Mouse (Mus musculus): ENCODE measurements around the gene F12. TPM values are rescaled to one million over a fixed set of nuclear protein-coding genes. Genes with fewer than 3 reads are reported as not detected.

The F12 gene
- total and polyA plus RNA-seq, 2 experiments from 2014 or later, result 0.49 TPM; not detected in 1

DNA sequence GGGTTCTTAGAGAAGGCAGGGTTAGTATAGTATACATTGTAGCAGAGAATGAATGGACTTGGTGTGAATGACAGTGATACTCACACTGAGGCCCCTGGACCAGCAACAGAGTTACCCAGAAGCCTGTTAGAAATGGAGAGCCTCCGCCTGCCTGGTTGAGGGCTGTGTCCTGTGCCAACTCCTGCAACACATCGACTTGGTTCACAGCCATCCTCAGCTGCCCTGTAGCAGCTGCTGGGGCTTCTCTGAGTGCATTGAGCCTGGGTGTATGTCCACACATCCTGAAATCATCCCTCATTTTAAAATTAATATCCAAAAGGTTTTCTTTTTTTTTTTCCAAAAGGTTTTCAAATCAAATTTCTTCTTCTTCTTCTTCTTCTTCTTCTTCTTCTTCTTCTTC, 50.7 kb downstream of the F12 start:
- Histone ChIP-seq H3K27me3 (ENCODE audit: insufficient read depth, low read length) (peaks cover 38% of the 10 kb centered on the region), H3K4me1 (ENCODE audit: insufficient read depth, low read length) (no peaks in the 10 kb centered on the region), H3K4me2 (ENCODE audit: low read depth, low read length, poor library complexity, severe bottlenecking) (no peak overlapping the region), H3K9me3 (ENCODE audit: low read length) (no peaks in the 10 kb centered on the region), H3K36me3 (ENCODE audit: insufficient read depth, low read length) (no peaks in the 10 kb centered on the region), H3K27ac (ENCODE audit: low read depth, low read length) (no peak overlapping the region), H3K9ac (replicated peaks; ENCODE audit: low read length, poor library complexity, severe bottlenecking) (no peak overlapping the region), H3K4me3 (ENCODE audit: low read depth, low read length) (no peak overlapping the region)
- peak; percentile 44 for DNase-seq (ENCODE audit: low spot score)
- 70% methylated on average over 2 of the region's 2 CpGs for WGBS
- TF ChIP-seq CTCF (IDR thresholded peaks at IDR 0.05), result no peak
- no peak for ATAC-seq (ENCODE audit: low FRiP score)

DNA sequence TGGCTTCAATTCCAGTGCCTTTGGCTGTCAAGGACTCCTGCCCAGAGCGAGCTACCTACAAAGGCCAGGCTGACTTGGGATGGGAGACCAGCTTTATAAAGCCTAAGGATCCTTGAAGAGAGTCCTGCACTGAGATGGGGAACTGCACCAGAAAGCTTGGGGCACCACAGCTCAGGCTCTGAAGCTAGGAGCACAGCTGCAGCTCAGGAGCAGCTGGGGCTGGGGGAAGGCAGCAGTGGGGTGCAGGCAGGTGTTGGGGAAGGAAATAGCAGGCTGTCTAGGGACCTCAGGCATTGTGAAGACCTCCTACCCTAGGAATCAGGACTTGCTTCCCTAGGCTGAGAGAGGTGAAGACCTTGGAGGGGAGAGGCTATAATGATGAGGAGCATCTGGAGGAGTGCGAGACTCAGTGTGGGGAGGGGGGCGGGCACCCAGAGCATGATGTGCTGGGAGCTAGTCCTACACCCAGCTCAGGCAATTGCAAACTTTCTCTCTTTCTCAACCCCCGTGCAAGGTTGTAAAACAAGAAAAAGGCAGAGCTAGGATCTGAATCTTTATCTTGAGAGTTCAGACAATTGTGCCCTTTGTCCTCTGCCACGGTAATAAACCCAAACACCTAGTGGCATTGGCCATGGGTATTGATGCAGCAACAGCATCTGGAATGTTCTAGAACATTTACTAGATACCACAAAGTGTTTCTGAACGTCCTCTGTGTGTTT, 52.2 kb downstream of the F12 start:
- Histone ChIP-seq H3K36me3 (ENCODE audit: insufficient read depth, low read length) (no peaks in the 10 kb centered on the region), H3K27me3 (ENCODE audit: insufficient read depth, low read length) (peaks cover 25% of the 10 kb centered on the region), H3K4me1 (ENCODE audit: insufficient read depth, low read length) (no peaks in the 10 kb centered on the region), H3K4me2 (ENCODE audit: low read depth, low read length, poor library complexity, severe bottlenecking) (no peak overlapping the region), H3K9ac (replicated peaks; ENCODE audit: low read length, poor library complexity, severe bottlenecking) (no peak overlapping the region), H3K4me3 (ENCODE audit: low read depth, low read length) (no peak overlapping the region), H3K27ac (ENCODE audit: low read depth, low read length) (no peak overlapping the region), H3K9me3 (ENCODE audit: low read length) (no peaks in the 10 kb centered on the region)
- no peak for TF ChIP-seq CTCF (IDR thresholded peaks at IDR 0.05)
- ATAC-seq (ENCODE audit: low FRiP score) (no peak), DNase-seq (ENCODE audit: low spot score) (no peak)
- WGBS, result 72% methylated on average over 6 of the region's 6 CpGs

DNA sequence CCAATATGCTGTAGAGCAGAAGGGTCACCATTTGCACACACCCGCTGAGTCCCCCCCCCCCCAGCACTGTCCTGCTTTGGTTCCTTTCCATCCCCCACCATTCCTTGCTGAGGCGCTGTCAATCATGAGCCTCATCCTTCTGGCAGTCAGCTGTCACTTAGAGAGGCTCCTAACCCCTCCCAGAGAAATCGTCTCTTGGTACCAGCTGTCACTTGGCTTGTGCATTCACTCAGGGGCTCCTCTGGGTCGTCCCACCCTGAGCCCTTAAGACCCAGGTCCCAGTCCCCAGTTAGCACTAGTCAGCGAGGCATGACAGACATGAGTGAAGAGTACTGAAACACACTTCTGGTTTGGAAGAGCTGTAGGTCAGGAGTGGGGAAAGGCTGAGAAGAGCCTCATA, 54.9 kb downstream of the F12 start:
- no peak overlapping the region for H3K4me3 ChIP-seq (ENCODE audit: low read depth, low read length)
- H3K4me1 ChIP-seq (ENCODE audit: insufficient read depth, low read length), result no peaks in the 10 kb centered on the region
- no peaks in the 10 kb centered on the region for H3K9me3 ChIP-seq (ENCODE audit: low read length)
- 44% methylated on average over 5 of the region's 5 CpGs for WGBS
- no peaks in the 10 kb centered on the region for H3K36me3 ChIP-seq (ENCODE audit: insufficient read depth, low read length)
- ATAC-seq (ENCODE audit: low FRiP score) (no peak), DNase-seq (ENCODE audit: low spot score) (no peak)
- no peak overlapping the region for H3K9ac ChIP-seq (replicated peaks; ENCODE audit: low read length, poor library complexity, severe bottlenecking)
- 0 out of 2 replicates have a peak, but pooled peaks cover 10% of the 10 kb centered on the region for H3K27me3 ChIP-seq (ENCODE audit: insufficient read depth, low read length)
- H3K27ac ChIP-seq (ENCODE audit: low read depth, low read length), result no peak overlapping the region
- no peak overlapping the region for H3K4me2 ChIP-seq (ENCODE audit: low read depth, low read length, poor library complexity, severe bottlenecking)
- no peak for TF ChIP-seq CTCF (IDR thresholded peaks at IDR 0.05)

DNA sequence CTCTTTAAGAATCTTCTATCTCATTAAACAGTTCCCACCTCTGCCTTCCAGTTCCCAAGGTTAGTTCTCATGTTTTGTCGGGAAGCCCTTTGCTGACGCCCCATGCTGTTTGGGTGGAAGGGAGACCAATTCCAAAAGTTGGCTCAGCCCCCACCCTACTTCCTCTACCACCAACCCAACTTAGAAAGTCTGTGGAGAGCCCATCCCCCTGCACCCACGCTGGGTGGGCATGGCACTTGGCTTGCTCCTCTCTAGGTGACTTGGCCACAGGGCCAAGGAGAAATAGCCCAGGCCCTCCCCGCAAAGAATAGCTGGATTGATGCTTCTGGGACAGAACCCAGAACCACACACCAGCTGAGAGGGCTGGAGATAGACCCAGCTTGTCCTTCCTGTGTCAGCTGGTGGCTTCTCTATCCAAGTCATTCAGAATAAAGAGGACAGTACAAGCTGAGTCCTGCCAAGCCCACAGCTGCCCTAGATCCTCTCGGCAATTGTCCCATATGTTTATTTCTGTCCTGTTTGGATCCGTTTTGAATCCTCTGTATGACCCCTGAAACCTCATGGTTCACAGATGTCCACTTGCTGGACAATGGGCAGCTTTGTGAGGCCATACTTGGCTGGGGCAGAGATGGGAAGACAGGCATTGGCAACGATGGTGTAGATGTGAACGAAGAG, 55.4 kb downstream of the F12 start:
- no peak; the same call in 1 of the 2 replicates for ATAC-seq (ENCODE audit: low FRiP score)
- Histone ChIP-seq H3K36me3 (ENCODE audit: insufficient read depth, low read length) (no peaks in the 10 kb centered on the region), H3K9ac (replicated peaks; ENCODE audit: low read length, poor library complexity, severe bottlenecking) (no peak overlapping the region), H3K4me2 (ENCODE audit: low read depth, low read length, poor library complexity, severe bottlenecking) (no peak overlapping the region), H3K4me3 (ENCODE audit: low read depth, low read length) (no peak overlapping the region), H3K27me3 (ENCODE audit: insufficient read depth, low read length) (0 out of 2 replicates have a peak, but pooled peaks cover 10% of the 10 kb centered on the region), H3K4me1 (ENCODE audit: insufficient read depth, low read length) (no peaks in the 10 kb centered on the region), H3K9me3 (ENCODE audit: low read length) (no peaks in the 10 kb centered on the region), H3K27ac (ENCODE audit: low read depth, low read length) (no peak overlapping the region)
- TF ChIP-seq CTCF (IDR thresholded peaks at IDR 0.05), result no peak
- 82% methylated on average over 8 of the region's 8 CpGs for WGBS
- peak; percentile 39 for DNase-seq (ENCODE audit: low spot score)

DNA sequence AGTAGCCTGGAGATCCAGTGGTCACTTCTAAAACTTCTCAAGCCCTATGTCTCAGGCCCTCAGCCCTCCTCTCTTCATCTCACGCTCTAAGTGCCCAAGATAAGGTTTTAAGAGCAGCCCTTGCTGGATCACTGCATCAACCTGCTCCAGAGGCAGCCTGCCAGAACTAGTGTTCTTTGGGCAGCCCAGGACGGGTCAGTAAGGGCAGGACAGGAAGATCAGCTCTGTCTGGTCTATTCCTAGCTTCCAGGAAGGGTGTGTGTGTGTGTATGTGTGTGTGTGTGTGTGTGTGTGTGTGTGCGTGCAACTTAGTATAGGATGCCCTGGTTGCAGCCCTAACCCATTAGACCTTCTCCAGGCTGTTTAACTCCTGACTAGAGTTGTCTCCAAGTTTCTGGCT, 56.4 kb downstream of the F12 start:
- 68% methylated on average over 3 of the region's 3 CpGs for WGBS
- Histone ChIP-seq H3K4me3 (ENCODE audit: low read depth, low read length) (no peak overlapping the region), H3K36me3 (ENCODE audit: insufficient read depth, low read length) (no peaks in the 10 kb centered on the region), H3K4me2 (ENCODE audit: low read depth, low read length, poor library complexity, severe bottlenecking) (no peak overlapping the region), H3K9me3 (ENCODE audit: low read length) (no peaks in the 10 kb centered on the region), H3K4me1 (ENCODE audit: insufficient read depth, low read length) (no peaks in the 10 kb centered on the region), H3K9ac (replicated peaks; ENCODE audit: low read length, poor library complexity, severe bottlenecking) (no peak overlapping the region), H3K27ac (ENCODE audit: low read depth, low read length) (no peak overlapping the region), H3K27me3 (ENCODE audit: insufficient read depth, low read length) (0 out of 2 replicates have a peak, but pooled peaks cover 6% of the 10 kb centered on the region)
- DNase-seq (ENCODE audit: low spot score) (no peak), ATAC-seq (ENCODE audit: low FRiP score) (no peak)
- TF ChIP-seq CTCF (IDR thresholded peaks at IDR 0.05), result no peak

DNA sequence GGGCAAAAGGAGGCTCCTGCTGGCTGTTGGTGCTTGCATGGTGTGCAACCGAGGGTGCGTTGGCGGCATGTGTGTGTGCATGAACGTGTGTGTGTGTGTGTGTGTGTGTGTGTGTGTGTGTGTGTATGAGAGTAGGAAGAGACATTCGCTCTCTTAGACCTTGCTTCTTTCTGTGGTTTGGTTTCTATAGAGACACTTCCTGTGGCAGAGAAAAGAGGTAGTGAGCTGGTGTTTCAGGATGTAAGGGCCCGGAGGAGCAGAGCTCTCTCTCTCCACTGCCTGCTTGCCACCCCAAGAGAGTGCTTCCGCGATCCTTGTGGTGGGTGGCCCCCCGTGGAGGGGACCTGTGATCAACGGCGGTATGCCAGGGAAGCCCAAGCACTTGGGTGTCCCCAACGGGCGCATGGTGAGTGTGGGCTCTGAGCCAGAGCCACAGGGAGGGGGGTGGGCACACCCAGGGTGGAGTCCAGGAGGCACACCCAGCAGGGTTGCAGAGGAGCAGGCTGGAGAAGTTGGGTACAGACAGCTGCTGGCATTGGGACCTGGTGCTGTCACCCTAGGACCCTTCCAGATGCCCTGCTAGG, 57.0 kb downstream of the F12 start, which contains the start of gene Rgs14:
Gene Rgs14 (plus strand): TSS at position 202 of the 584 bp plus-strand sequence.
- no peaks in the 10 kb centered on the region for H3K36me3 ChIP-seq (ENCODE audit: insufficient read depth, low read length)
- H3K9me3 ChIP-seq (ENCODE audit: low read length), result no peaks in the 10 kb centered on the region
- no peak within 1 kb of the TSS for H3K27ac ChIP-seq (ENCODE audit: low read depth, low read length)
- no peak within 1 kb of the TSS for H3K4me2 ChIP-seq (ENCODE audit: low read depth, low read length, poor library complexity, severe bottlenecking)
- no peaks in the 10 kb centered on the region for H3K4me1 ChIP-seq (ENCODE audit: insufficient read depth, low read length)
- 0 out of 2 replicates have a peak, but pooled peaks cover 6% of the 10 kb centered on the region for H3K27me3 ChIP-seq (ENCODE audit: insufficient read depth, low read length)
- no peak for ATAC-seq (ENCODE audit: low FRiP score)
- H3K4me3 ChIP-seq (ENCODE audit: low read depth, low read length), result no peak within 1 kb of the TSS
- no peak for TF ChIP-seq CTCF (IDR thresholded peaks at IDR 0.05)
- no peak within 1 kb of the TSS for H3K9ac ChIP-seq (replicated peaks; ENCODE audit: low read length, poor library complexity, severe bottlenecking)
- no peak for DNase-seq (ENCODE audit: low spot score)
- WGBS, result 62% methylated on average over 13 of the region's 13 CpGs
